Comparison of ENCODE assay signal across 32 mouse cellular contexts in the genomic region with DNA sequence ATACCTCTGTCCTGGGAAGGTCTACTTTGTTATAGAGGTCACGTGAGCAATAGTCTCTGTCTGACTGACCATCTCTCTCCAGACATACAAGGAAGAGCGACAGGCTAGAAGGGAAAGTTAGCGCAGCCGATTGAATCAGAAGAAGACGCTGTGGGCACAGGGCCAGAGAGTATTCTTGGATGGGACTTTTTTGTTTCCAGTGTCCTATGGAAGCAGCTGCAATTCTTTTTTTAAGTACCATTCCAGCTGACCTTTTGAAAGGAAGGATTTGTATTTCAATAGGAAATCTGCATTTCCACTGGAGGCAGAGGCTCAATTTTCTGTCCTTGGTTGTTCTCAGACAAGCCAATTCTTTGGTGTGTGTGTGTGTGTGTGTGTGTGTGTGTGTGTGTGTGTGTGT. TPM values are rescaled to one million over a fixed set of nuclear protein-coding genes. Genes with fewer than 3 reads are reported as not detected.
DNase-seq lines count a peak whose midpoint lies in the region; ATAC-seq and TF ChIP-seq lines count a peak whose summit lies in the region.
"Had no signal": no experiment of that assay in that cellular context is flagged by ENCODE, and none has a peak within 500 bp of the region (broad histone marks: within the 10 kb centered on the region; RNA-seq: fewer than 3 reads in every experiment).

No protein-coding gene starts in this region.

- peak; percentile 29 for DNase-seq in gastrocnemius, postnatal 10 days
- no peak for DNase-seq in gastrocnemius, adult 8-10 months (ENCODE audit: low spot score in 2 of 2)
- peak; percentile 19 for DNase-seq in lung, embryonic 14.5 days
- no peak for DNase-seq in lung, postnatal 14 days
- DNase-seq in R1 (ENCODE audit: low read depth, low spot score), result peak; percentile 63
- peak; percentile 23 for DNase-seq in brain, embryonic 14.5 days (ENCODE audit: low read depth)
- DNase-seq in yolk sac, embryonic 10.5 days (ENCODE audit: low spot score), result no peak
- DNase-seq: adrenal gland, adult 8-10 months; adrenal gland, postnatal 14 days; adrenal gland, postnatal 36 days; B cell, adult 2 months; cerebellum, adult 11 months; cerebellum, adult 18-20 months; cerebellum, adult 8-10 months; cerebellum, adult 9-11 months; cerebellum, postnatal 14 days; cerebellum, postnatal 36 days; embryo, embryonic 11 days had no signal

- no peak for ATAC-seq in lung, embryonic 14.5 days (ENCODE audit: insufficient read depth)
- no peak for ATAC-seq in monocyte, adult 5-6 weeks (replicated peaks; ENCODE audit: insufficient number of reproducible peaks, low FRiP score, low TSS enrichment, poor library complexity, severe bottlenecking)
- ATAC-seq: activated CD4-positive, CD25-positive, alpha-beta regulatory T cell, adult 4 months; CD4-positive, CD25-positive, alpha-beta regulatory T cell, adult 4 months; forebrain, embryonic 14.5 days; forebrain, embryonic 16.5 days; Patski had no signal

- no peak overlapping the region for H3K4me2 ChIP-seq in lung, embryonic 14.5 days
- H3K4me2 ChIP-seq: embryonic facial prominence, embryonic 13.5 days; embryonic facial prominence, embryonic 15.5 days; forebrain, embryonic 12.5 days had no signal

- H3K9me3 ChIP-seq in lung, embryonic 14.5 days (ENCODE audit: low read depth, low read length), result no peaks in the 10 kb centered on the region
- H3K9me3 ChIP-seq: embryonic facial prominence, embryonic 13.5 days; embryonic facial prominence, embryonic 15.5 days; forebrain, embryonic 10.5 days; forebrain, embryonic 12.5 days had no signal

- 76% methylated on average over 5 of the region's 5 CpGs for WGBS in lung, embryonic 14.5 days

- no peak for TF ChIP-seq POLR2A in brain, embryonic 14.5 days (IDR thresholded peaks at IDR 0.05; ENCODE audit: borderline replicate concordance, extremely low read depth, insufficient read depth, insufficient read length, poor library complexity, severe bottlenecking)

- H3K27ac ChIP-seq in lung, embryonic 14.5 days (ENCODE audit: low read depth), result no peak overlapping the region
- H3K27ac ChIP-seq: embryonic facial prominence, embryonic 13.5 days; embryonic facial prominence, embryonic 15.5 days; forebrain, embryonic 10.5 days; forebrain, embryonic 12.5 days had no signal

- no peaks in the 10 kb centered on the region for H3K27me3 ChIP-seq in lung, embryonic 14.5 days (ENCODE audit: insufficient read depth, low read length)
- H3K27me3 ChIP-seq: CH12.LX; embryonic facial prominence, embryonic 15.5 days had no signal

- no peak overlapping the region for H3K4me3 ChIP-seq in lung, embryonic 14.5 days (ENCODE audit: low read depth, low read length)
- H3K4me3 ChIP-seq: embryonic facial prominence, embryonic 13.5 days; embryonic facial prominence, embryonic 15.5 days; erythroblast, embryonic 14.5 days; forebrain, embryonic 10.5 days; forebrain, embryonic 12.5 days had no signal

- H3K4me1 ChIP-seq in lung, embryonic 14.5 days (ENCODE audit: insufficient read depth), result no peaks in the 10 kb centered on the region
- H3K4me1 ChIP-seq: embryonic facial prominence, embryonic 13.5 days; embryonic facial prominence, embryonic 15.5 days; forebrain, embryonic 10.5 days; forebrain, embryonic 12.5 days had no signal

- H3K36me3 ChIP-seq in lung, embryonic 14.5 days (ENCODE audit: insufficient read depth), result no peaks in the 10 kb centered on the region
- H3K36me3 ChIP-seq: embryonic facial prominence, embryonic 13.5 days; embryonic facial prominence, embryonic 15.5 days; forebrain, embryonic 10.5 days; forebrain, embryonic 12.5 days; G1E had no signal

- no peak for TF ChIP-seq CTCF in lung, embryonic 14.5 days (IDR thresholded peaks at IDR 0.05; ENCODE audit: low read depth)
- no peak for TF ChIP-seq CTCF in brain, embryonic 14.5 days (IDR thresholded peaks at IDR 0.05; ENCODE audit: borderline replicate concordance, extremely low read depth, insufficient read depth, insufficient read length)

- no peak overlapping the region for H3K9ac ChIP-seq in lung, embryonic 14.5 days
- H3K9ac ChIP-seq: embryonic facial prominence, embryonic 13.5 days; embryonic facial prominence, embryonic 15.5 days; forebrain, embryonic 12.5 days had no signal

RNA-seq across cellular contexts. Expression of gene Zfp536, which starts 52.3 kb away (rescaled TPM):
- total RNA-seq in gastrocnemius, postnatal 10 days (2021), result 1 to 10 TPM; 3.9 to 4.2 TPM
- total RNA-seq in gastrocnemius, adult 8-10 months (2022), result under 1 TPM; 0.31 to 0.70 (median 0.50) TPM
- polyA plus RNA-seq in lung, embryonic 14.5 days (2014; fragmentation: Nextera tagmentation; extraction: Ambion mirVana), result 13.1 and 13.7 TPM in 2 replicates
- polyA plus RNA-seq in brain, embryonic 14.5 days (2012; rRNA removed), result 21.2 and 30.4 TPM in 2 replicates
- not detected in 3 replicates for total RNA-seq in monocyte, adult 5-6 weeks (2017)
- total RNA-seq: CH12.LX; common myeloid progenitor, adult 5-6 weeks had no signal
- polyA plus RNA-seq: erythroblast, embryonic 14.5 days; G1E had no signal

Comparison
In these comparisons a context has a peak if more than half of its experiments do, and no peak if none do; other contexts are left out.
1. DNase-seq: peak in gastrocnemius, postnatal 10 days (single experiment), lung, embryonic 14.5 days (single experiment), R1 (single experiment) and brain, embryonic 14.5 days (single experiment); none in gastrocnemius, adult 8-10 months (0 of 2), lung, postnatal 14 days (single experiment) and yolk sac, embryonic 10.5 days (single experiment).